Mouse (Mus musculus) neural tube, embryonic 14.5 days (tissue): ENCODE measurements at regions not wholly inside any gene's neighbourhood (a gene's known extent, or its start where the extent isn't known, plus 50 kb on each side); places are given as distances from the start of the nearest gene placed in this dataset.

ENCODE experiments used
- ATAC-seq: fragments of 200-750 bp; cut with Nextera tagmentation; 2 replicates; pipeline ENCODE4 v1.8.0; 2017; ENCODE audit warnings: low read depth, mild to moderate bottlenecking, moderate TSS enrichment, moderate library complexity
- H3K27ac ChIP-seq: fragments of 300-500 bp; sonication (generic); 2 replicates; pipeline ENCODE4 v1.5.1; 2014; ENCODE audit warnings: low read depth, mild to moderate bottlenecking, control low read depth, low read length, moderate library complexity, mixed read lengths
- H3K27me3 ChIP-seq: fragments of 300-500 bp; sonication (generic); 2 replicates; pipeline ENCODE4 v1.6.1; 2014; ENCODE audit warnings: low read length; ENCODE audit not compliant: control insufficient read depth, insufficient read depth
- H3K36me3 ChIP-seq: fragments of 300-500 bp; sonication (generic); 2 replicates; pipeline ENCODE4 v1.6.1; 2014; ENCODE audit warnings: low read length, mixed read lengths; ENCODE audit not compliant: control insufficient read depth, insufficient read depth
- H3K4me1 ChIP-seq: fragments of 300-500 bp; sonication (generic); 2 replicates; pipeline ENCODE4 v1.6.1; 2014; ENCODE audit warnings: low read length; ENCODE audit not compliant: control insufficient read depth, insufficient read depth
- H3K4me2 ChIP-seq: fragments of 300-500 bp; sonication (generic); 2 replicates; pipeline ENCODE4 v1.6.1; 2014; ENCODE audit warnings: mild to moderate bottlenecking, low read depth, low read length, control low read depth
- H3K4me3 ChIP-seq: fragments of 300-500 bp; sonication (generic); 2 replicates; pipeline ENCODE4 v1.5.1; 2014; ENCODE audit warnings: low read depth, low read length, control low read depth, mixed read lengths
- H3K9ac ChIP-seq: fragments of 300-500 bp; sonication (generic); replicated peaks from 2 replicates; pipeline ENCODE4 v1.6.1; 2014; ENCODE audit warnings: low read depth, mild to moderate bottlenecking, control low read depth, low read length, mixed read lengths
- H3K9me3 ChIP-seq: fragments of 300-500 bp; sonication (generic); 2 replicates; pipeline ENCODE4 v1.6.1; 2016; ENCODE audit warnings: low read length; ENCODE audit not compliant: control insufficient read depth
- WGBS: fragments of 180-500 bp; shearing (Covaris S2); extraction: QIAGEN DNeasy Blood & Tissue Kit; methylation state at CpG from one replicate; pipeline ENCODE4 v1.1.7; 2014; 5-methylcytosine and 5-hydroxymethylcytosine counted together

GRCm38 (mm10) chr7:95250651-95251050, 920.4 kb upstream of the Tenm4 start:
- H3K4me3 ChIP-seq = no peak overlapping the region
- ATAC-seq = no peak
- H3K36me3 ChIP-seq = no peaks in the 10 kb centered on the region
- H3K4me1 ChIP-seq = no peaks in the 10 kb centered on the region
- H3K9ac ChIP-seq = no peak overlapping the region
- H3K9me3 ChIP-seq = no peaks in the 10 kb centered on the region
- H3K27ac ChIP-seq = no peak overlapping the region
- no peak overlapping the region for H3K4me2 ChIP-seq
- H3K27me3 ChIP-seq = no peaks in the 10 kb centered on the region

GRCm38 (mm10) chr7:95253862-95254545, 917.0 kb upstream of the Tenm4 start:
- no peaks in the 10 kb centered on the region for H3K36me3 ChIP-seq
- no peaks in the 10 kb centered on the region for H3K27me3 ChIP-seq
- H3K4me2 ChIP-seq = no peak overlapping the region
- H3K4me3 ChIP-seq = no peak overlapping the region
- no peaks in the 10 kb centered on the region for H3K9me3 ChIP-seq
- no peak overlapping the region for H3K9ac ChIP-seq
- no peaks in the 10 kb centered on the region for H3K4me1 ChIP-seq
- WGBS = 82% methylated on average over 5 of the region's 5 CpGs
- ATAC-seq = no peak
- H3K27ac ChIP-seq = no peak overlapping the region

- Histone ChIP-seq H3K9me3 (no peaks in the 10 kb centered on the region), H3K4me3 (no peak overlapping the region), H3K9ac (no peak overlapping the region), H3K27ac (no peak overlapping the region), H3K36me3 (no peaks in the 10 kb centered on the region), H3K27me3 (no peaks in the 10 kb centered on the region), H3K4me1 (no peaks in the 10 kb centered on the region), H3K4me2 (no peak overlapping the region)
- no peak for ATAC-seq
- 41% methylated on average over 3 of the region's 3 CpGs for WGBS
Measured at GRCm38 (mm10) chr7:95254913-95255312, 916.1 kb upstream of the Tenm4 start.

GRCm38 (mm10) chr7:95255699-95256098, 915.3 kb upstream of the Tenm4 start:
- no peaks in the 10 kb centered on the region for H3K36me3 ChIP-seq
- H3K4me3 ChIP-seq = no peak overlapping the region
- H3K9ac ChIP-seq = no peak overlapping the region
- ATAC-seq = no peak
- no peak overlapping the region for H3K27ac ChIP-seq
- no peaks in the 10 kb centered on the region for H3K4me1 ChIP-seq
- no peak overlapping the region for H3K4me2 ChIP-seq
- H3K9me3 ChIP-seq = no peaks in the 10 kb centered on the region
- H3K27me3 ChIP-seq = no peaks in the 10 kb centered on the region

- Histone ChIP-seq H3K9ac (no peak overlapping the region), H3K36me3 (no peaks in the 10 kb centered on the region), H3K4me3 (no peak overlapping the region), H3K4me1 (no peaks in the 10 kb centered on the region), H3K27ac (no peak overlapping the region), H3K4me2 (no peak overlapping the region), H3K27me3 (no peaks in the 10 kb centered on the region), H3K9me3 (no peaks in the 10 kb centered on the region)
- ATAC-seq = no peak
- 97% methylated on average over 3 of the region's 3 CpGs for WGBS
Measured at GRCm38 (mm10) chr7:95262942-95263341, 908.1 kb upstream of the Tenm4 start.

- 97% methylated on average over 1 of the region's 1 CpGs for WGBS
- no peaks in the 10 kb centered on the region for H3K9me3 ChIP-seq
- H3K27me3 ChIP-seq = no peaks in the 10 kb centered on the region
- H3K27ac ChIP-seq = no peak overlapping the region
- ATAC-seq = no peak
- H3K4me3 ChIP-seq = no peak overlapping the region
- H3K4me2 ChIP-seq = no peak overlapping the region
- H3K36me3 ChIP-seq = no peaks in the 10 kb centered on the region
- no peaks in the 10 kb centered on the region for H3K4me1 ChIP-seq
- no peak overlapping the region for H3K9ac ChIP-seq
Measured at GRCm38 (mm10) chr7:95277237-95277636, 893.8 kb upstream of the Tenm4 start.

GRCm38 (mm10) chr7:95313667-95314066, 857.4 kb upstream of the Tenm4 start:
- no peak overlapping the region for H3K27ac ChIP-seq
- no peak overlapping the region for H3K4me2 ChIP-seq
- H3K9ac ChIP-seq = no peak overlapping the region
- no peaks in the 10 kb centered on the region for H3K9me3 ChIP-seq
- WGBS = 80% methylated on average over 1 of the region's 1 CpGs
- no peaks in the 10 kb centered on the region for H3K36me3 ChIP-seq
- H3K4me3 ChIP-seq = no peak overlapping the region
- no peak for ATAC-seq
- no peaks in the 10 kb centered on the region for H3K4me1 ChIP-seq
- no peaks in the 10 kb centered on the region for H3K27me3 ChIP-seq

- Histone ChIP-seq H3K27me3 (no peaks in the 10 kb centered on the region), H3K4me1 (no peaks in the 10 kb centered on the region), H3K9ac (no peak overlapping the region), H3K9me3 (no peaks in the 10 kb centered on the region), H3K4me2 (no peak overlapping the region), H3K4me3 (no peak overlapping the region), H3K36me3 (no peaks in the 10 kb centered on the region), H3K27ac (no peak overlapping the region)
- 32% methylated on average over 3 of the region's 3 CpGs for WGBS
- peak; percentile 31; the same call in 1 of the 2 replicates for ATAC-seq
Measured at GRCm38 (mm10) chr7:95323084-95323483, 848.0 kb upstream of the Tenm4 start.

GRCm38 (mm10) chr7:95324939-95325338, 846.1 kb upstream of the Tenm4 start:
- Histone ChIP-seq H3K9ac (no peak overlapping the region), H3K27me3 (no peaks in the 10 kb centered on the region), H3K4me1 (no peaks in the 10 kb centered on the region), H3K36me3 (no peaks in the 10 kb centered on the region), H3K27ac (no peak overlapping the region), H3K4me3 (no peak overlapping the region), H3K4me2 (no peak overlapping the region), H3K9me3 (no peaks in the 10 kb centered on the region)
- 89% methylated on average over 3 of the region's 3 CpGs for WGBS
- ATAC-seq = no peak
